Mouse (Mus musculus): ENCODE data around the gene Esrp2.
A peak's percentile ranks its signal among the peaks of the same experiment; 100 is the strongest.

Esrp2 gene

DNA sequence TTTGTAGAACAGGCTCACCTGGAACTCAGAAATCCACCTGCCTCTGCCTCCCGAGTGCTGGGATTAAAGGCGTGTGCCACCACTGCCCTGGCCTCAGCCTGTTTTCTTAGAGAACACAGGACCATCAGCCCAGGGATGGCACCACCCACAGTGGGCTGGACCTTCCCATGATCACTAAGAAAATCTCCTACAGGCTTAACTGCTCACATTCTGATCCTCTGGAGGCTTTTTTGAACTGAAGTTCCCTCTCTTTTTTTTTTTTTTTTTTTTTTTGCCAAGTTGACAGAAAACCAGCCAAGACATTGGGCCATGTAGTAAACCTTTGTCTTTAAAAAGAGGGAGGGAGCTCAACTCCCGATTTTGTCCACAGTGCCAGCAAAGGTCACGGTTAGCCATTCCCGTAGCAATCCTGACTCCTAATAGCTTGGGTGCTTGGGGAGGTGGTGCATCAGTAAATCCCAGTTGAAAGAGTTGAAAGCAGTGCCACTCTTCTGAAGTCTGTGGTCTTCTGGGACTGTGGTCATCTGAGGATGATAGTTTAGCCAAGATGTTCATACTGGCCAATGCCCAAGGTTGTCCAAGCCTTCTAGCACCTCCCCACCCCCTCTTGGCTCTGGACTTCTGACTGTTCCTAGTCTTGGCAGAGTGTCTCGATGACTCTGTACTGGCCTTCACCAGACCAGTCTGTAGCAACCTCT lies 11.2 kb upstream of the Esrp2 start:
- DNase-seq: no peak

DNA sequence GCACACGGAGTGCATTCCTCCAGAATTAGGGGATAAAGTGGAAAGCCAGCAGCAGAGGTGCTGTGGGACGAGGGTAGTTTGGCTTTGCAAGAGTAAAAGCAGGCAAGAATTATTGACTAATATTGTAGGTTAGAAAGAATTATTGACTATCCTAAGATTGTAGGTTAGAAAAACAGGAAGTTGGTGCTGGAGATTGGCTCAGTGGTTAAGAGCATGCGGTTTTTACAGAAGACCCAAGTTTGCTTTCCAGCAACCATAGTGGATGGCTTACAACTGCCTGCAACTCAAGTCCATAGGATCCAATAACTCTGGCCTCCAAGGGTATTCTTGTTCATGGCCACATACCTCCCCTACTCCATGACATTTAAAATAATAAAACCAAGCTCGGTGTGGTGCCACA lies 9.2 kb upstream of the Esrp2 start:
- no peak for DNase-seq

DNA sequence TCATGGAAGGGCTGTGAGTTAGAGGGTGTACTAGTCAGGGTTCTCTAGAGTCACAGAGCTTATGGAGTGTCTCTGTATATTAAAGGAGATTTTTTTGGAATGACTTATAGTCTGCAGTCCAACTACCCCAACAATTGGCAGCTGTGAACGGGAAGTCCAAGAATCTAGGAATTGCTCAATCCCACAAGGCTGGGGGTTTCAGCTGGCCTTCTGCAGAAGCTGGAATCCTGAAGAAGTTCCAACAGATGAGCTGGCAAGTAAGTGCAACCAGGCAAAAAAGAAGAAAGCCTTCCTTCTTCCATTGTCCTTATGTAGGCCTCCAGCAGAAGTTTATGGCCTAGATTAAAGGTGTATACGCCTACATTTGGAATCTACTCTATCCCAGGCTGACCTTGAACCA lies 8.6 kb upstream of the Esrp2 start:
- DNase-seq: no peak

DNA sequence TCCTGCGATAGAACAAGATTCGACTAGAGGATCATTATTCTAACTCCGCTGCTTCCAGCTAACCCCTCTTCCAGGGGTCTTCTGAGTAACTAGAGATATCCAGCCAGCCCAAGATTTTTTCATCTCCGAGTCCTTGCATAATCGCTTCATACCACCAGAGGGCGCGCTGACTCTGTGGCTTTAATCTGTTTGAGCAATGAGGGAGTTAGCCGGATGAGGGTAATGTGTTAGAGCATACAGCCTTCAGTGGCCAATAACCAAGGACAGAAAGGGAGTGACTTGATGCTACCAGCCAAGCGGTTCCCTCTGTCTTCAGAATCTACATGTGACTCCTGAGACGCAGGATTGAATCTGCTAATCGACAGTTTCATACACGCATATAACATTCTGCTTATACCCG lies 4.0 kb upstream of the Esrp2 start:
- DNase-seq: peak; percentile 90

DNA sequence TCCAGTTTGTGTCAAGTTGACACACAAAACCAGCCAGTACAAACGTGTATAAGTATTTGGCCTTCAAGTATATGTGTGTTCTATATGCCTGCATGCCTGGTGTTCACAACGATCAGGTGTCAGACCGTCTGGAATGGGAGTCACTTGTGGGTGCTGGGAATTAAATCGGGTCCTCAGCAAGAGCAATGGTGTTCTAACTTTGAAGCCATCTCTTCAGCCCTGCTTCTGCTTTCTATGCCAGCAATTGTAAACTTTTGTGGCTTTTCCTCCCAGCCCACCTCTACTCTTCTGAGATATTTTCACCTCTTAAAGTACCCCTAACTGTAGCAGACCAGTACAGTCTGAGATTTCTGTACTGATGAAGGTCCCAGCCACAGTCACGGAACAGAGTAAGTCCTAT lies 3.4 kb upstream of the Esrp2 start:
- no peak for DNase-seq

DNA sequence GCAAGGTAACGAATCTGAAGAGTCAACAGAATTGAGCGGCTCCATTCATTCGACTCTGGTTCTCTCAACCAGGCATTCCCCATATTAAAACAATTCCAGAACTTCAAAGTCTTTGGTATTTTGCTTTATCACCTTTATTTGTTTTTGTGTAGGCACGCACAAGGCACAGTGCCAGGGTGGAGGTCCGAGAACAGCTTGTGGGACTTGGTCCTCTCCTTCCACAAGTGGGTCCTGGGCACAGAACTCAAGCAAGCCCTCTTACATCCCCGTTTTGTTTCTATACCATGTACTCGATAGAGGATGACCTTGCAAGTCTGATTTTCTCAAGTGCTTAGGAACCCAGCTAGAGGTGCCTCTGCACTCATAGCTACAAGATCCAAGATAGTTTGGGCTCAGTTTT lies 1.8 kb upstream of the Esrp2 start:
- no peak for DNase-seq

DNA sequence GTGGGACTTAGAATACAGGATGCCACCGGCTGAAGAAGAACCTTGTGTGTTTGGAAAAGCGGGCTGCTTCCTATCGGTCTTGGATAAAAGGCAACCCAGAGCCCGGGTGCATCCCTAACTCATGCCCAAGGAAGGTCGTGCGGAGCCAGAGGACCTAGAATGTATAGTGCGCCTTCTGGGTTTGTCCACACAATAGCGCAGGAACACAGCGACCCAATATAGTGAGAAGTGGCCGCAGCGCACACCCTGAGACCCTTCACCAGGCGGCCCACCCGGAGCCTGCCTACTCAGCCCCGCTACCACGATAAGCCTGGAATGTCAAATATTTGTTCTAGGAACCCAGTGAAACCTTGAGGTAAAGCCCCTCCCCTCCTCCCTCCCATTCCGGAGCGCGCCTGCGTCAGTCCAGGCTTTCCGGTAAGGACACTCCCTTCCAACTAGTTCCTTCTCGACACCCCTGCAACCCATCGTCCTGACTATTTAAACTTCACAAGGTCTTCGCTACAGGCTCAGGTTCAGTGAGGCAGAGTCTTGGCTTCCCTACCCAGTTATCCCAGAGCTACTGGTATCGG lies 1.2 kb upstream of the Esrp2 start:
- DNase-seq: peak; percentile 57

DNA sequence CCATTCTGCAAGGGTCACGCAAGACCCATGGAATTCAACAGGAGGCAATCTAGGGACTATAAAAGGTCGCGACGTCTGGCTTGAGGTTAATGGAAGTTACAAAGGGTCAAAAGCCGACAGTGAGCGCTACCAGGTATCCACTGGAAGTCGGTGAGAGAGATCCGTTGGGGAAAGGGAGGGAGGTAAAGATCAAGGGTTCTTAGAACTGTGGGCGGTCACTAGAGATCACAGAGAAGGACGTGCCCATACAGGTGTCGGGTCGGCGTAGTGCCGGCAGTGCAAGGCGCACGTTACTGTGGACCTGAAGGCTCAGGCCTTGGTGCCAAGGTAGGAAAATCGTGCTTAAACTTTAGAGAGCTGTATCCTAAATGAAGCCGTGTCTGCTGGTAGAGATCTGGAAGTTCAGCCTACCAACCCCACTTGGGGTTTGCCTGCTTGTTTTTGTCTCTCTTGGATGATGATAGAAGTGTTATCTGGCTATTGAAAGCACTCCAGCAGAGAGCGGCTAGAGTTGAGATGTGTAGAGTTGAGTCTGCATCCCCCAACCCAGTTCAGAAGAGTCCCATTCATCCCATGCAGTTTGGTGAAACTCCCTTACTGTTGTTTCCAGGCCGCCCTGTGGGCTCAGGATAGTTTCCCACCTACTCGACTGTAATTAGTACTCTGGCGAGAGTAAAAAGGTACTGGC lies 588 bp upstream of the Esrp2 start:
- DNase-seq: no peak

DNA sequence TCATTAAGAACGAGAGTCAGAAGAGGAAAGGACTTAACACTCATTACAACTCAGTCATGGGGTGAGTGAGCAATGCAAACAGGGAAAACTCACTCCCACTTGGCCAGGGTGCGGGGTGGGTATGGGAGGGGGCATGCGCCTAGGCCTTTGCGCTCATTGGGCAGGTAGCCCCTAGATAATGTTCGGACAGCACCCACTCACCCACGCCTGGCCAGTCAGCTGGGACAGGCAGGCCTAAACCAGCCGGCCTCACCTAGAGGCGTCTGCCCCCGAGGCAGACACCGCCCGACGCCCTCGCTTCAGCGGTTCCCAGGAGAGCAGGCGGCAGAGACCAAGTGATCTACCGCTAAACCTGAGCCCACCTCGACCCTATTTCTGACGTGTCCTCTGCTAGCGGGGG lies 1.1 kb downstream of the Esrp2 start:
- DNase-seq: peak; percentile 60

DNA sequence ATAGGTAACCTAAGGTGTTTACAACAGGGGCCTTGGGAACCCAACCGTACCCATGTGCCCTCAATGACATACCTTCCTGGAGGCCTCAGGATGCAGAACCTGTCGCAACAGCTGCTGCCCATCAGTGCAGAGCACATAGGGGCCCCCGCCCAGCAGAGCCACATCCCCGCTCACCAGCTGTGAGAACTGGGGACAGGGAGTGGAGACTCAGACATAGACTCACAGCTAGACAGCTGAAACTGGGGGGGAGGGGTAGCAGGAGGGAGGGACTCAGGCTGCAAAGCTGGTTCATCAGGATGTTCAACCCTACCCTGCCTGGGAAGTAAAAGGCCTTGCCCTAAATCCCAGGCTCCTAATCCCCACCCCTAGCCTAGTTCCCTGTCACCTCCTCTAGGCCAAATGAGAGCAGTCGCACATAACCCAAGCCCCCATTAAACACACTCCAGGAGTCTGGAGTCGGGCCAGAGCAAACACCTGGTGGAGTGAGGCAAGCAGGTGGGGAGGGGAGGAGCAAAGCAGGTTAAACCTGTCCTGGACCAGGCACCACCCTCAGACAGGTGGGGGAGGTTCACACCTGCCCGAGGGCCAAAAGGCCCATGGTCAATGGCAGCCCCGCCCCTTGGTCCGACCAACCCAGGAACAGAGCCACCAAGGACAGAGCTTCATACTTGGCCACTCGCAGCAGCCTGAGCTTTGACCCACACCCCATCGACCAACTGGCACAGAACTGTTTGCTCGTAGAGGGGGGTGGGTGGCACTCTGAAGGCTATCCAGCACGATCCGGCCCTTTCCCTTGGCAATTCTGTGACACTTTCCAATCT lies 1.8 kb downstream of the Esrp2 start:
- peak; percentile 69 for DNase-seq

DNA sequence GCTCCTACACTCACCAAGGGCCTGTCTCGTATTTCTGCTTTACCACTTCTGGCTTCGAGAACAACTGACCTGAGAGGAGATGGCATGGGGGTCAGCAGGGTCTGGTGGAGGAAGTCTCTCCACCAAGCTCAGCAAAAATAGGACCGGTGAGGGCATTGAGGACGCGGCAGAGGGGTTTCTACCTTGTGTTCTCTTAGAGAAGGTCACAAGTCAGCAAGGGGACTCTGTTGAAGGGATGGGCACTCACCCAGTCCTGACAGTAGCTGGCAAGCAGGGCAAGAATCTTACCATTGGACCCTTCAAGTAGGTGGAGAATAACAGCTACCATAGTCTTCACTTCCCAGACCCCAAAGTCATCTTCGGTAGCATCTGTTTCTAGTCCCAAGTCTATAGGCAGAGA lies 2.8 kb downstream of the Esrp2 start:
- no peak for DNase-seq

DNA sequence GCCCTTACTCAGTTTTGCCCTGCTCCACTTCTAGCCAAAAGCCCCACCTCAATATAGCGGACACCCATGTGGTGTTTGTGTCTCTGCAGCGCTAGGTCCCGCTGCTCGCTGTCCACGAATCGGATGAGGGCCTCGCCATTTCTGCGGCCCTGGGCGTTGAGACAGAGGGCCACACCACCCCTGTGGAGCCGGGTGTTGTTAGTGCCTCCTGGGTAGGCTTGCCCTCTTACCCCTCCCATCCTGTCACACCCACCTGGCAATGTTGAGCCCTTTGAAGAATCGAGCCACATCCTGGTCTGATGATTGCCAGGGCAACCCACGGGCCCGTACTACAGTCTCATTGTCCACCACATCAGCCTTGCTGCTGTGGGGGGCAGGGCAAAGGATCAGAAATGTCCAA lies 3.2 kb downstream of the Esrp2 start:
- peak; percentile 60 for DNase-seq

DNA sequence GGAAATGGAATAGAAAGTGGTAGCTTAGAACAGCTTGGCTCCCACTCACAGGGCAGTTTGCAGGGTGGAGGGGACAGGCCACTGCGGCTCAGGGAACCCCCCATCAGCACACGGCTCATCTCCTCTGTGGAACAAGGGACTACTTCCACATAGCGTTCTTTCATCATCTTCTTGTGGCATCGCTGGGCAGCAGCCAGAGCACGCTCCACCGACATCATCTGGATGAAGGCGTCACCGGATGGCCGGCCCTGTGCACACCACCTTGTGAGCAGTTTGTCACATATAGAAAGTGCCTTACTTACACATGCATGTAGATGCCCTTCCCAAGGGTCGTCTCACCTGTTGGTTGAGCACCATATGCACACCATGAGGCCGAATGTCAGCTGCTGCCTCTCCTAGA lies 4.4 kb downstream of the Esrp2 start:
- no peak for DNase-seq

DNA sequence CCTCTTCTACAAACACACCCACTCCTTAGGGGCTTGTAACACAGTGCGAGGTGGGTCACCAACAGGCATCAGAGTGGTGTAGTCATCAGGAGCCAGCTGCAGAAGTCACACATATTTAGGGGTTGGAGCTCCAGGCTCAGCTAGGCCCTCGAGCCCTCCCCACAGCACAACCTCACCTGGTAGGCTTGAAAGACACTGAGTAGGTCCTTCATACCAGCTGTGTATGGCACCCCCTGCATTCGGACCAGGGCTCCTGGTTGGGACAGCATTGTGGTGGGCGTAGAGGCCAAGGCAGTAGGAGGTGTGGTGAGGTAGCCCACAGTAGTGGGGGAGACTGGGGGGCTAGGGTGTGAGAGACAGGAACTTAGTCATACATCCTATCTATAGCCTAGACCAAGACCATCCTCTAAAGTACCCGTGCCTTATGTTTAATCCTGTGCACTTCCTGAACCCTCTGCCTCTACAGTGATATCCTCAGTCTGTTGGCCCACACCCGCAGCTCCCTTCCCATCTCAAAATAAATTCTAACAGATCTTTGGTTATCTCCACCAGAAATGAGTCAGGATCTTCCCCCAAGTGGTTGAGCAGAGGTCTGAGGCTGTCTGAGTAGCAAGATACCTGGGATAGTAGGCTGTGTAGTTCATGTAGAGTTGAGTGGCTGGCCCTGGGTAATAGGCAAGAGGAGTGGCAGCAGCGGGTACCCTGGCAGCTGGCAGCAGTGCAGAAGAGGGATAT lies 5.1 kb downstream of the Esrp2 start:
- DNase-seq: no peak

DNA sequence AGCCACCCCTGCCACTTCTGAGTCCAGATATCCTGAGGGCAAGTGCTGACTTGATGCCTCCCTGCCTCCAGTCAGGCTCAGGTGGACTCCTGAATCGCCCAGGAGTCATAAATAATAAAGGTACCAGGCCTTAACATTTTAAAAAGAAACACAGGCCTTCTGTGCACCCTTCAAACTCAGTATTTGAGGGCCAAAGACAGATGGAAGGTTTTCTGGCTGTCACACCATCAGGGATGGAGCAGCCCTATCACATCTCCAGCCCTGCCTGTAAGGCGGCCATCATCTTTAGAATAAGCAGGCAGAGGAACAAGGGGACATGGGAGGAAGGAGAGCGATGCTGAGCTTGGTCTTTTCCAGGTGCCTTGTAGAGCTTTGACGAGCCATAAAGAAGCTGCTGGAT lies 5.8 kb downstream of the Esrp2 start:
- no peak for DNase-seq

DNA sequence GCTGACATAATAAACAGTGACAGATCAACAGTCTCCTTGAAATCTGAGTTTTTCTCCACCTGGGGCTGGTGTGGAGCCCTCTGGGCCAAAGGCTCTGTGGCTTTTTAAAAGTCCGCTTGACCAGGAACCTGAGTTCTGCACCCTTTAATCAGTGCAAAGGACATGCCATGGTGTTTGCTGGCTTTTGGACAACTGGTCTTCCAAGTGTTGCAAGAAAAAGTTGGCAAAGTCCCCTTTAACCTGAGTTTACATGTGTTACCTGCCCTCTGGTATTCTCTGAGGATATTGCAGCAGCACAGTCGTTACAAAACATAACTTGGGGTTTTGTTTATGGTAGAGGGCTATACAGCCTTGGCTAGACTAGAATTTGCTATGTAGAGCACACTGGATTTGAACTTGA lies 6.3 kb downstream of the Esrp2 start:
- DNase-seq: no peak

DNA sequence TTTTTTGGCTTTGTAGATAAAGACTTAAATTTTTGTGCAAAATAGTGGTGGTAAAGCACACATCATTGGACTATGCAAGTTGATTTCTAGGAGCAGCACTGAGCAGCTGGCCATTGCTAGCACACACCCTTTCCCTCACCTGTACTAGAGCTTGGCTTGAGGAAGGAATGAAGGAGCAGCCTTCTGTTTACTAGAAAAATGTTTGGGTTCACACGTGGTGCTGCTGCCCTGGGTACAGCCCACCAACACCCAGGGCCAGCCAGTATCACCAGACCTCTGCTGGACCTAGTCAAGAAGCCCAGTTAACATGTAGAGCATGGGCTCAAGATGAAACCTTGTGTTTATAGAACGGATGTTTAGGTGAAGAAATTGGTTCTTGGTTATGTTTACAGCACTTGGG lies 6.8 kb downstream of the Esrp2 start:
- no peak for DNase-seq

DNA sequence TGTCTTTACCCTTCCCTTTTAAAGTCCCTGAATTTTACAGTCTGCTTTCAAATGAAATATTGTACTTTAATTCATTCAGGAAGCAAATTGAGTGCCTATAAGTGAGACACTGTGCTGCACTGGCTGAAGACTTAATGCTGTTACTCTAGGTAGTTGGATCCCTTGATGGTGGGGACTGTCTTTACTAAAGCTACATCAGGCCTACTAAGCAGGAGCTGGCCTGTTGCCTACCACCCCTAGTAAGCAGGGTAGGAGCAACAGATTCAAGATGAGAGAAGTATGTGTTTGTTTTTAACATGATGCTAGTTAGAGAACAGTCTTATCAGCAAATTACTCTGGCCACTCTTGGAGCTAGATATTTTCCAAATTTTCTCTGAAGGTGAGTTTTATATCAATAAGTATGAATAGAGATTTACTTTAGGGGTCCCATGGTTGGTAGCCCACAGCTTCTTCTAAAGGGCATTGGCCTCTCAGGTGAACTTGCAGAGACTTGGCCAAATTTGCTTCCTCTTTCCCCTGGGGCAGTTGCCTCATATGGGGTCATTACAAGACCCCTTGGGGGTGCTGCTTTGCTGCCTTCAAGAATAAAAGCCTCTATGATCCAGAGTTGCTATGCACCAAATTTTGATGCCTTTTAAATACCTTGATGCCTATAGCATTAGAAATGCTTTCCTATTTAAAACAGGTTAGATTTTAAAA lies 7.4 kb downstream of the Esrp2 start:
- DNase-seq: no peak

DNA sequence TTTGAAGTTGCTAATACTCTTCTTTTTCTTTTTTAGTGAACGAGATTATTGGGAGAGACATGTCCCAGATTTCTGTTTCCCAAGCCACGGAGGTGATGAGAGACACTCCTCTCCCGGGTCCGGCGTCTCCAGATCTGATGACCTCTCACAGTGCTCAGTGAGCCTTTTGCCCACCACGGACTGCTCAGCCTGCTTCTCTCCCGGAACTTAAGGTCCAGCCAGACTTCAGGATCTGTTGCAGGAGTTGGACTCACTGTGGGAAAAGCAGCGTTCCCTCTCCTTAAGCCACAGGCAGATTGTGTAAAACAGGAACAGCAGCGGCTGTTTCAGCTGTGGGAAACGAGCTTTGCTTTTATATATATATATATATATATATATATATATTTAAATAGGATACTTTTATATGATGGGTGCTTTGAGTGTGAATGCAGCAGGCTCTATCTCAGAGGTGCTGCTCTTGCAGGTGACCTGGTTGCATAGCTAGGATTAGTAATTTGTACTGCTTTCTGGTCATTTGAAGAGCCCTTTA lies 8.8 kb downstream of the Esrp2 start:
- peak; percentile 34 for DNase-seq

DNA sequence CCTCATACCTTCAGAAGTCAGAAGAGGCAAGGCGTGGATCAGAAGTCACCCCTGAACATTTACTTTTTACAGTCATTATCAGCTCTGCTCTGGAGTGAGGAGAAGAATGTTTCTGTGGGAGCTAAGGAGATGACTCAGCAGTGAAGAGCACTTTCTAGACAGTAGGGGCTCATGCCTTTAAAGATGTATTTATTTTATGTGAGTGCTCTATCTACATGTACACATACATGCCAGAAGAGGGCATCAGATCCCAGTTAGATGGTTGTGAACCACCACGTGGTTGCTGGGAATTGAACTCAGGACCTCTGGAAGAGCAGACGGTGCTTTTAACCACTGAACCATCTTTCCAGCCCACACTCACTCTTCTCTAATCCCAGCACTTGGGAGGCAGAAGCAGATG lies 9.7 kb downstream of the Esrp2 start:
- no peak for DNase-seq

DNA sequence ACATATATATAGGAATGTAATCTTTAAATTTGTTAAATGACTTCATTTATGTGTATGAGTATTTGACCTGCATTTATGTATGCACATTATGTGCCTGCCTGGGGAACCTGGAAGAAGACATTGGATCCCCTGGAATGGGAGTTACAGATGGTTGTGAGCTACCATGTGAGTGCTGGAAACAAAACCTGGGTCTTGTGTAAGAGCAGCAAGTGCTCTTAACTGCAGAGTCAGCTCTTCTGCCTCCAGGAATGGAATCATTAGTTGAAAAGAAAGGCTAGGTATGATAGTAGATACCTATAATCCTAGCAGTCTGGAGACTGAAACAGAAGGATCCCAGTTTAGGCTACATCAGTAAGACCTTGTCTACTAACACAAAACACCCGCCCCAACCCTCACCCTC lies 10.7 kb downstream of the Esrp2 start:
- DNase-seq: no peak

DNA sequence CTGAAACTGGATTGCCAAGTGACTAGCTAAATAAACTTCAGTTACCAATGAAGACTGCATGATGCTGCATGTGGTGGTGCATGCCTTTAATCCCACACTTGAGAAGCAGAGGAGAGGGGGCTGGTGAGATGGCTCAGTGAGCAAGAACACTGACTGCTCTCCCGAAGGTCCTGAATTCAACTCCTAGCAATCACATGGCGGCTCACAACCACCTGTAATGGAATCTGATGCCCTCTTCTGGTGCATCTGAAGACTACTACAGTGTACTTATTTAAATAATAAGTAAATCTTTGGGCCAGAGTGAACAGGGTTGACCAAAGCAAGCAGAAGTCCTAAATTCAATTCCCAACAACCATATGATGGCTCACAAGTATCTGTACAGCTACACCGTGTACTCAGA lies 13.3 kb downstream of the Esrp2 start:
- peak; percentile 31 for DNase-seq
